Mouse (Mus musculus): Measurements from ENCODE around the gene Slit3. TPM values are rescaled to one million over a fixed set of nuclear protein-coding genes. Genes with fewer than 3 reads are reported as not detected.

Slit3 gene
- total RNA-seq, 2 experiments from 2014 or later: not detected

DNA sequence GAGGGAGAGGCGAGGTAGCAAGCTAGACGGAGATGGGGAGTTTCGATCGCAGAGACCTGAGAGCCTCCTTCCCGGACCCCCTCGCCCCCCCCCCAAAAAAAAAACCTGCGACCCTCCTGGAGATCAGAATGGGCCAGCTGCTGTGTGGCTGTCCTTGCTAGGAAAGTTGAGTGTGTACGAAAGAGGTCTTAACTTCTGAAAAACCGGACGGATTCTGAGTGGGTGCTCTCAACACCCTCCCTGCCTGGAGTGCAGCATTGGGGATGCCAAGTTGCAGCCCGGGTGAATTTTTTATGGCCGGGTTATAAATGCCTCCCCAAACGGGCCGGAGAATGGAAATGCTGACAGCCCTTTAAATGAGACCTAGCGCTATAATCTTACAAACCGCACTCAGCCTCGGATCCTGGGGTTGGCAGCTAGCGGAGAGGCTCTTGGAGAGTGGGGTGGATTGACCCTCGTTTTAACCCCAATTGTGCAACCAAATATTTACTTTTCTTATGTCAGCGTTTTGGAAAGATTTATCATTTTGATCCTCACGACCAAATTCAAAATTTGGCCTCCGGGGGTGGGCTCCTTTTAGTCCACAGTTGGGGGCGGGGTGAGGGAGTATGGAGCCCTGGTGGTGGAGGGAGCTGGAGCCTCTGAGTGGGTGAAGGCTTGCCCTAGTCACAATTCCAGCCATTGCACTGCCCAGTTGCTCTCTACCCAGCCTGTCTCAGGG, 1.2 kb downstream of the Slit3 start:
- no peak for ATAC-seq (replicated peaks; ENCODE audit: low FRiP score, poor library complexity, severe bottlenecking)

DNA sequence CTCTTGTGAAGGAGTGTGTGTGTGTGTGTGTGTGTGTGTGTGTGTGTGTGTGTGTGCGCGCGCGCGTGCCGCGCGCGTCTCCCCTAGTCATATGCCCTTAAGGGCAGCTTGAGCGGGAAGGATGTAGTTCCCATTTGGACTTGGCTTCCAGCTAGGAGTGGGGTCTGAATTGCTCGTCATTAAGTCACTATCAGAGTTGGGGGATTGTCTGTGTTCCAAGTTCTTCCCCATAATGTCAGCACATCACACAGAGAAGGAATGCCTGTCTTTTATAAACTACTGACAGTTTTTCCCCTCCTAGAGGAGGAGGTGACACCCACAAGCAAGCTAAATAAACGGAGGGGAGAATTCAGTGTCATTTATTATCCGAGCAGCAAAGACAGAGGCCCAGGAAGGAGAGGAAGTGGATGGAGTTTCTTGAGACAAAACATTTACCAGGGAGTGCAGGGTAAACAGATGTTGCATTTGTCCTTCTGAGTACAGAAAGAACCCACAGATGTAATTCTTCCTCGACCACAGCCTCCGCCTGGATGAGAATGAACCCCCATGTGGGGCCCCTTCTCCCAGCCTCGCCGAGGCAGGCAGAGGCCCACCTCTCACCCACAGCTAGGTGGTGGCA, 3.6 kb downstream of the Slit3 start:
- no peak for ATAC-seq (replicated peaks; ENCODE audit: low FRiP score, poor library complexity, severe bottlenecking)

GRCm38 (mm10) chr11:35125108-35125490, 4.1 kb downstream of the Slit3 start:
- ATAC-seq (replicated peaks; ENCODE audit: low FRiP score, poor library complexity, severe bottlenecking): no peak

GRCm38 (mm10) chr11:35131740-35132139, 10.7 kb downstream of the Slit3 start:
- ATAC-seq (replicated peaks; ENCODE audit: low FRiP score, poor library complexity, severe bottlenecking): no peak

DNA sequence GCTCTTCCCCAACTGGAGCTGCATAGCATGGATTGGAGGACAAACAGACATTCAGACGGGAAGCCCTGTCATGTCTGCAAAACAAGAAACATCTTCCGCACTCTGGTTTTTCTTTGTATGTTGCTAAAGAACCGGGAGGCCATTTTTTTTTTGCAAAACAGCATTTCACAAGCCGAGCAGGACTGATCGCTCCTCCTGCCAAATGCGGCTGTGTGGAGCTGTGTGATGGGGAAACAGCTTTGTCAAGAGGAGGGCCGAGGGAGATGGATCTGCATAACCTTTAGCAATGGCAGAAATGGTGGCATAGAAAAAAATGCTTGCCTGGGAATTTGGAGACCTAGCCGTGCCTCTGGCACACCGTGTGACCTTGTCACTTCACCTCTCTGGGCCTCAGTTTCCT, 15.6 kb downstream of the Slit3 start:
- no peak for ATAC-seq (replicated peaks; ENCODE audit: low FRiP score, poor library complexity, severe bottlenecking)

- no peak for ATAC-seq (replicated peaks; ENCODE audit: low FRiP score, poor library complexity, severe bottlenecking)
Observed at GRCm38 (mm10) chr11:35140092-35140491, 19.1 kb downstream of the Slit3 start.

DNA sequence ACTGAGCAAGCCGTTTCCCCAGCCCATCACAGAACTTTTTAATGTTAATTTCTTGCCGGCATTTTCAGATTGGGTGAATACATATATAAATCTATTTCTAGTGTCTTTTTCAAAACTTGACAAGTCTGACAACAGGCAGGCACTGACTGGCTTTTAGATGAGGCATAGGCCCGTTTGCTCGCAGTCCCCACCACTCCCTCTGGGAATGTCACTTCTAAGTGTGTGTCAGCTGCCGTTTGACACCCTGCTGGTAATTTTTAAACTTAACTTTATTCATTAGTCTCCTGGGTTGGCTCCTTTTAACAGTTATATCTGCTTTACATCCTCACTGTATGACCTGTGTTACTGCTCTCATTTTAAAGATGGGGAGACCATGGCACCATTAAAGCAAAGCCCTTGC, 21.2 kb downstream of the Slit3 start:
- no peak for ATAC-seq (replicated peaks; ENCODE audit: low FRiP score, poor library complexity, severe bottlenecking)

DNA sequence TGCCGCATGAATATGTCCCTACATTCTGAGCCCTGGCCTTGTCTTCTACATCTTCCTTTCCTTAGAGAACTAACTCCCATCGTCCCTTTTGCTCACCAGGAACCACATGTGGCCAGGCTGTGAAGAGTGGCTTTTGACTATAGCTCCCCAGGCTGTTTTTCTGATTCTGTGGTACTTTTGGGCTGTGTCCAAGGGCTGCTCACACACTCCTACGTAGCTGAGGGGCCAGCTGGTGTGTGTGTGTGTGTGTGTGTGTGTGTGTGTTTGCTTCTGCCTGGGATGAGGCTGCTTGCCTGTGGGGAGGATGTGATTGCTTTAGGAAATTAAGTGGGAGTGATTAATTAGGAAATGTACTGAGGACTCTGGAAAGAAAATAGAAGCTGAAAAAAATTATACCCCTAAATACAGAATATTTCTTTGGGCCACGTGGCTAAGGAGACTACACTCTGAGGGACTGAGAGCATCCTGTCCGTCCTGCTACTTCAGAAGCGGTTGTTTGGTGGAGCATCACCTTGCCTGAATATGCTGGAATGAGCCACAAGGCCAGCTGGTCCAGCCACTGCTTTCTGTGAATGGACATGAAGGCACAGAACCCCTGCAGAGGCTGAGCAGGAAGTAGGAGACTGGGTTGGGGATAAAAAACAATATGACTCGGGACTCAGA, 21.8 kb downstream of the Slit3 start:
- ATAC-seq (replicated peaks; ENCODE audit: low FRiP score, poor library complexity, severe bottlenecking): no peak

- no peak for ATAC-seq (replicated peaks; ENCODE audit: low FRiP score, poor library complexity, severe bottlenecking)
Observed at GRCm38 (mm10) chr11:35147818-35148445, 26.9 kb downstream of the Slit3 start.

DNA sequence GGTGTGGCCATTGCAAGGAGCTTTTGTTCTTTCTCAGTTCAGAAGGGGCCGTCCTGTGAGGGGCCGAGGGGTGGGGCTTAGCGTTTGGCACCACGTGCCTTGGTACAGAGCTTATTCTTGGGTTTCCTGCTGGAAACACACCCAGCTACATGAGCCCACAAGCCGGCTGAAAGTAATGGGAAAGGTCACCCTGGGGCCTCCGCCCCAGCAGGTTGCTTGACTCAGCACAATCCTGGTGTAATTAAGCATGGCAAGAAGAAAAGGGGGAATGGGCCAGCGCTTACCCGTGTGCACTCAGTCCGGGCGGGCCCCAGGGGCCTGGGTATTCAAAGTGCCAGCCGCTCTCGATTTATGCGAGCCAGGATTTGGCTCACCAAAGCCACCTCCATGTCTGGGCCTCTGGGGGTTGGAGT, 30.5 kb downstream of the Slit3 start:
- ATAC-seq (replicated peaks; ENCODE audit: low FRiP score, poor library complexity, severe bottlenecking): no peak

- ATAC-seq (replicated peaks; ENCODE audit: low FRiP score, poor library complexity, severe bottlenecking): no peak
Observed at GRCm38 (mm10) chr11:35152875-35153274, 31.9 kb downstream of the Slit3 start.

DNA sequence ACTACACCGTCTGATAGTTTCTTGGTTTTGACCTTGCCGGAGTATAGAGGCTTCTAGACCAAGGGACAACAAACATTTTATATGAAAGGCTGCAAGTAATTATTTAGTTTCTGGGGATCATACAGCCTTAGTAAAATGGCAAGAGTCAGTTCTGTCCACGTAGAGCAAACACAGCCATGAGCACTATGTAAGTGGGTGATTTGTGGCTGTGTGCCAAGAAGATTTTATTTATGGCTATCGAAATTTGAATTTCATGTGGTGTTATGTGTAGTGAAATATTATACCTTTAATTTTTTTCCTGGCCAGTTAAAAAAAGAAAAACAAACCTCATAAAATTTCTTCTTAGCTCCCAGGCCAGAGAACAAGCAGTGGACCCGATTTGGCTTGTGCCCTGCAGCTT, 33.4 kb downstream of the Slit3 start:
- ATAC-seq (replicated peaks; ENCODE audit: low FRiP score, poor library complexity, severe bottlenecking): no peak

DNA sequence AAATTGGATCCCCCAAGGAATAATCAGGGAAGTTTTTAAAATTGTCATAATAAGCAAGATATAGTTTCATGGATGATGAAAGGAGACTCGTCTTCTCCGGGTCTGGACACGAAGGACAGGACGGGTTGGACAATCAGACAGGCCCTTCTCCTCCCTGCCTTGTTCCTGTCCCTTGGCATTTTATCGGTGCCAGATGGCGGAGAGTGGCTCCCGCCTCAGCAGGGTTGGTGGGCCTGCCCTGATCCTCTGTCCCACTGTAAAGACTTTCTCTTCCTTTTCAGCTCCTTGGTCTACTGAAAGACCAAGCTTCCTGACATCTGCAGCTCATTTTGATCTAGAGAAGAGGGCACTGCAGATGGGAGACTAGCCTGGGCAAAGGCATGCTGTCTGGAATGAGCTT, 34.3 kb downstream of the Slit3 start:
- ATAC-seq (replicated peaks; ENCODE audit: low FRiP score, poor library complexity, severe bottlenecking): no peak

DNA sequence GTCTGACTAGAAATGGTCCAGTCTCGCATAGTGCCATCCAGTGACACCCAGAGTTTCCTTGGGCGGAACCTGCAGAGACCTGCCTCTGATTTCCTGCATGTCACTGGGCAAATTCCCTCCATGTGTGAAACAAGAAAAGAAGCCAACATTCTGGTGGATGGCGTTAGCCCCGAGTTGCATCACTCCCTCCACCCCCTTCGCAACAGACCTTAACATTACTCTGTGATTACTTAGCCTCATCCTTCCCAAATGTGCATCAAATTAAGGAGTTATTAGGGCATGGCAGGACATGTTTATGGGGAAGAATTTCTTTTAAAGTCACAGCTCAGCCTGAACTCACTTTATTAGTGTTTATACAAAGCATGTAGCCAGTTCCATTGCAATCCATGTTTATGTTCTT, 35.7 kb downstream of the Slit3 start:
- ATAC-seq (replicated peaks; ENCODE audit: low FRiP score, poor library complexity, severe bottlenecking): no peak

GRCm38 (mm10) chr11:35160682-35161211, 39.7 kb downstream of the Slit3 start:
- no peak for ATAC-seq (replicated peaks; ENCODE audit: low FRiP score, poor library complexity, severe bottlenecking)

GRCm38 (mm10) chr11:35163396-35163795, 42.4 kb downstream of the Slit3 start:
- no peak for ATAC-seq (replicated peaks; ENCODE audit: low FRiP score, poor library complexity, severe bottlenecking)

- no peak for ATAC-seq (replicated peaks; ENCODE audit: low FRiP score, poor library complexity, severe bottlenecking)
Observed at GRCm38 (mm10) chr11:35167176-35167575, 46.2 kb downstream of the Slit3 start.

GRCm38 (mm10) chr11:35171505-35171904, 50.5 kb downstream of the Slit3 start:
- ATAC-seq (replicated peaks; ENCODE audit: low FRiP score, poor library complexity, severe bottlenecking): no peak

GRCm38 (mm10) chr11:35177564-35177963, 56.5 kb downstream of the Slit3 start:
- ATAC-seq (replicated peaks; ENCODE audit: low FRiP score, poor library complexity, severe bottlenecking): no peak

GRCm38 (mm10) chr11:35178144-35178817, 57.3 kb downstream of the Slit3 start:
- no peak for ATAC-seq (replicated peaks; ENCODE audit: low FRiP score, poor library complexity, severe bottlenecking)

Measured in erythroid progenitor cell, adult 5-6 weeks (primary cell).